Mouse (Mus musculus) ZHBTc4 (cell line): ENCODE measurements around the gene Triobp.

Experiments
- DNase-seq: peaks from one replicate; pipeline ENCODE4 v3.0.0-alpha.2; 2011; ENCODE audit warnings: low read depth, low spot score

Triobp gene

DNA sequence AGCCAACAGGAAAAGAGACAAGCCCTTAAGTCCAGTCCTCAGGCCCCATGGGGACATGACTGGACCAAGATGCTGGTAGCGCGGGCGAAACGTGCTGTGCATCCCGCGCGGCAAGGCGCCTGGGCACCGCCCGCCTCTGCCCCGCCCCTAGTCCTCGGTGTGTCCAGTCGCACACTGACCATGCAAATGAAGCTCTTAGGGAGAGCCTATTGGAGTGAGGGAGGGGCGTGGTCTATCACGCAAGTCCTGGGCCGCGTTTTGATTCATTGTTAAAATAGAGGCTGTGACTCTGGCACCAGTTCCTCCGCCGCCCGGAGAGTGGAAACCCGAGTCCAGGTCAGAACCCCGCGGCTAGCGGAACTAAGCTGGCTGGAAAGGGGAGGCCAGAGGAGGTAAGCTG, at the start of gene Triobp:
TSS of gene Triobp (plus strand) at position 68 of the 400 bp plus-strand sequence.
- DNase-seq, result peak; percentile 77

DNA sequence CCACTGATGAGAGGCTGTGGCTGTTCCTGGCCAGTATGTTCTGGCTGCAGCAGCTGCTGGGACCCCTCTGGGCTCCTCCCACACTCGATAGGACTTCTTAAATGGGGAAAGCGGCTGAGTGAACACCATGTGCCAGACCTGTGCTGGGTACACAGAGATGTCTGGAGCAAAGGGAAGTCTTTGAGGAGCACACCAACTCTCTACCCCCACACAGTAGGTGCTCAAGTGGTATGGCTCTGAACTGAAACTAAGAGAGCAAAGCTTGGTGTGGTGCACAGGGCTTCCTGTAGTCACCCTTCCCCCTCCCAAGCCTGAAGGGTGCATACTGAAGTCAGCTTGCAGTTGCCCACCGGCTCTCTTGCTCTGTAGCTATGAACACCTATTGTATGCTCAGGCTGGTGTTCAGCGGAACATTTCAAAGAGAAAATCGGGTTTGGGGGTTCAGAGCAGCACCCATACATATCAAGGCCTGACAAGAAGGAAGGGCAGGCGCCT, 49.0 kb upstream of the Triobp start:
- DNase-seq, result peak; percentile 75

DNA sequence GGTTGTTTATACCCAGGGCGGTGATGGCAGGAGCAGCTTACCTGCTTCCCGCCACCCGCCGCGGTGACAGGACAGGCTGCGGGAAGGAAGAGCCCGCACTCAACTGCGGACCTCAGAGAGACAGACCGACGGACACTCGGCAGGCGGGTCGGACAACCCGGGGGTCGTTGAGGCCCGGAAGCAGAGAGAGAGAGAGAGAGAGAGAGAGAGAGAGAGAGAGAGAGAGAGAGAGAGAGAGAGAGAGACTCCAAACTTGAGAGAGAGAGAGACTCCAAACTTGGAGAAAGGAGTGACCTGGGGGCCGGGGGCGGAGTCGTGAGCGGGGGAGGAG, 48.1 kb upstream of the Triobp start, which contains the start of gene Gm49510:
TSS of gene Gm49510 (plus strand) at position 259 of the 331 bp plus-strand sequence.
- no peak for DNase-seq

DNA sequence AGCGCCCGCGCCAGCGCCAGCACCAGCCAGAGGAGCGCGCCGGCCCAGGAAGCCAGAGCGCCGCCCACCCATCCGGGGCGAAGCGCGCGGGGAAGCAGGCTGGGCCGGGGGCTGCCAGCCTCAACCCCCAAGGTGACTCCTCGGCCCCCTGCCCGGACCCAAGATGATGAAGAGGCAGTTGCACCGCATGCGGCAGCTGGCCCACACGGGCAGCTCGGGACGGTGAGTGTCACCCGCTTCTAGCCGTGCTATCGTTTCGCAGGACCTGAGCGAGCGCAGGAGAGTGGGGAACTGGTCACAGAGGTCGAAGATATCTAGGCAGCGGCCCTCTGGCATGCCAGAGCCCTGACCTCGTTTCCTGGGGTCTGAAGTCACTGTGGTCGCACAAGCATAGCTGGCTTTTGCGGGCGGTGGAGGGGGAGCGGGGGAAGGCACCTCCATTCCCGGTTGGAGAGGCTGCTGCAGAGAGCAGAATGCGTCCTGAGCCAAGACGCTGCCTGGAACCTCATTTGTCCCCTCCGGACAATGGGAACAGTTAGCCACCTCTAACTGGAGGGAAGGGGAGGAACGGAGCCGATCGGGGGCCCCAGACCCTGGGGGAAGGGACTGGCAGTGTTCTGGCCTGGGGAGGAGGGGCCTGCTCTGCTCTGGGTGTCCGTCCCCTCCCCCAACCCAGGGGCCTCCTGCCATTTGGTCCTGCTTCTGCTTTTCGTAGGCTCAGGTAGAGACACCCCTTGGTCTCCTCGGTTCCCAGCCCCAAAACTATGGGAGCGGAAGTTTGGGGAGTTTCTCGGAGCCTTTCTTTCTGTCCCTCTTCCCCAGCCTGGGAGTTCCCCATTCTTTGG, 47.6 kb upstream of the Triobp start, which contains the start of gene Sh3bp1:
TSS of gene Sh3bp1 (plus strand) at position 29 of the 845 bp plus-strand sequence.
- peak; percentile 84 for DNase-seq

- no peak for DNase-seq
These were observed 46.7 kb upstream of the Triobp start for GRCm38 (mm10) chr15:78900585-78901421.

DNA sequence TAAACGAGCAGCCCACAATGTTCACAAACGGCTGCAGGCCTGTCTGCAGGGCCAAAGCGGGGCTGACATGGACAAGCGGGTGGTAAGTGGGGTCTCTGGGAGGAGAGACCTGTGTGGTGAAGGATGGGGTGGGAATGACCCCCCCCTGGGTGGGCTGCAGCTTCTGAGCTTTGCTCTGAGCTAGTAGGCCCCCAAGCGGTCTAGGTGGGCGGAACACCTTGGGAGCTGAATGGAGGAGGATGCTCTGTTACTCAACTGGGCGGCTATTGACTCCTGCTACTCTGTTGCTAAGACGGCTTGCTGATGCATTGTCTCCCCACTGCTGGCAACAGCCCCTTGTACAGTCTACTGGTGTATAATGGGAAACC, 46.1 kb upstream of the Triobp start:
- DNase-seq, result peak; percentile 57

- DNase-seq, result peak; percentile 85
These were observed 44.3 kb upstream of the Triobp start for GRCm38 (mm10) chr15:78903243-78903642.

DNA sequence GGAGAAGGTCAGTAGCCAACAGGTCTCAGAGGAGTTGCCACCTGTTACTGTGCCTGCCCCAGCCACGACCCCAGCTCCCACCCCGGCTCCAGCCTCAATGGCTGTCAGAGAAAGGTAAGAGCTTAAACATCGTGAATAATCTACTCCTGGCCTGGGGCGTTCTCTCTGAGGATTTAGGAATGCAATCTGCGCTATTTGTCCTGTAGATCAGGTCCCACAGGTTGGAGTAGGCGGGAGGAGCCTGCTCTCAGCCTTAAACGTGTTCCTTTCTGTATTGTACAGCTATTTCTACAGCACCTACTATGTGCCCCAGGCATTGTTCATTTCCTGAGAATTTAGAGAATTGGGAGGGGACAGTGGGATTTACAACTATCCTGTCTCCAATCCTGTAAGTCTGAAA, 39.1 kb upstream of the Triobp start:
- peak; percentile 69 for DNase-seq

DNA sequence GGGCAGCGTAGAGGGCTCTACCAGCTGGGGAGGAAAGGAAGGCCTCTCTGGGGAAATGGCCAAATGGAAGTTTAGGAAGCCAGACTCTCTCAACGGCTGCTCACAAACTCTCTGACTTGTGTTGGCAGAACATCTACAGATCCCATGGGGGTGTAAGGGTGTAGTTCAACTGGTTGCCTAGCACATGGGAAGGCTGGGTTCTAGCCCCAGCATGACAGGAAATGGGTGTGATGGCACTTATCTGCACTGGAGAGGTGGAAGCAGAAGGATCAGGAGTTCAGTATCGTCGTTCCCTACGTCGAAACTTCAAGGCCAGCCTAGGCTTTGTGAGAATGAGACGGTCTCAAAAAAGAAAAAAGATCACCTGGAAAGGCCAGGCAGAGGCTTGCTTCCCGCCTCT, 38.5 kb upstream of the Triobp start:
- no peak for DNase-seq

DNA sequence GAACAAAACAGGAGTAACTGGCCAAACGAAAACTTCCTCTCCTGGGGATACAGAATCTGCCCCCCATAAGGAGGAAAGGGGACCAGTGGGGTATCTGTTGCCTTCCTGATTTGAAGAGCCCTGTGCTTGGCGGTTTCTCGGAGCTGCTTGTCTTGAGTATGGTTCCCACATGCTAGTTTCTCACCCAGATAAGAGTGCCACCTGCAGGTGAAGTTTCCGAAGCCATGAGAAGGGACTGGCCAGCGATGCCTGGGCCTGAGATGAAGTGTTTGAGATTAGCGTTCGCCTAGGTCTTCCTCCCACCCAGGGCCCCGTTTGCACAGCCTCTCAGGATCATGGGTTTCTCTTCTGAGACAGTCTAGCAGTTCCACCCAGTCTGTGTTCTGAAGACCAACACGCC, 35.5 kb upstream of the Triobp start:
- DNase-seq, result peak; percentile 54

DNA sequence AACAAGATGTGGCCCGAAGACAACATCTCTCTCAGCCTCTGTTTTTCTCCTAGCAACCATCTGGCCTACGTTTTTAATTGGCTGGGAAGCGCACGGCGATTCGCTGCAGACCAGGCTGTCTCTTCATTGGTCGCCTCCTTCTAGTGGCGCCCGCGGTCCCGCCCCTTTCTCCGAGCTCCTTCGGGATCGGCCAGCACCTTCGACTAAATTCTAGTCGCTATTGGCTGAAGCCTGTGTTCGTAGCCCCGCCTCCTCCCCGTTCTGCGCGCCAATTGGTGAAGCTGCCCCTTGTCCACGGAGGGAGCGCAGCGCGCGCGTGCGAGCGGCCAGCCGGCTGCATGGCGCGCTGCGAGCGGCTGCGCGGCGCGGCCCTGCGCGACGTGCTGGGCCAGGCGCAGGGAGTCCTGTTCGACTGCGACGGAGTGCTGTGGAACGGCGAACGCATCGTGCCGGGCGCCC, 33.9 kb upstream of the Triobp start, which contains the start of gene Pdxp:
TSS of gene Pdxp (plus strand) at position 288 of the 459 bp plus-strand sequence.
- peak; percentile 99 for DNase-seq

GRCm38 (mm10) chr15:78914091-78914822, 33.3 kb upstream of the Triobp start:
- peak; percentile 75 for DNase-seq

DNA sequence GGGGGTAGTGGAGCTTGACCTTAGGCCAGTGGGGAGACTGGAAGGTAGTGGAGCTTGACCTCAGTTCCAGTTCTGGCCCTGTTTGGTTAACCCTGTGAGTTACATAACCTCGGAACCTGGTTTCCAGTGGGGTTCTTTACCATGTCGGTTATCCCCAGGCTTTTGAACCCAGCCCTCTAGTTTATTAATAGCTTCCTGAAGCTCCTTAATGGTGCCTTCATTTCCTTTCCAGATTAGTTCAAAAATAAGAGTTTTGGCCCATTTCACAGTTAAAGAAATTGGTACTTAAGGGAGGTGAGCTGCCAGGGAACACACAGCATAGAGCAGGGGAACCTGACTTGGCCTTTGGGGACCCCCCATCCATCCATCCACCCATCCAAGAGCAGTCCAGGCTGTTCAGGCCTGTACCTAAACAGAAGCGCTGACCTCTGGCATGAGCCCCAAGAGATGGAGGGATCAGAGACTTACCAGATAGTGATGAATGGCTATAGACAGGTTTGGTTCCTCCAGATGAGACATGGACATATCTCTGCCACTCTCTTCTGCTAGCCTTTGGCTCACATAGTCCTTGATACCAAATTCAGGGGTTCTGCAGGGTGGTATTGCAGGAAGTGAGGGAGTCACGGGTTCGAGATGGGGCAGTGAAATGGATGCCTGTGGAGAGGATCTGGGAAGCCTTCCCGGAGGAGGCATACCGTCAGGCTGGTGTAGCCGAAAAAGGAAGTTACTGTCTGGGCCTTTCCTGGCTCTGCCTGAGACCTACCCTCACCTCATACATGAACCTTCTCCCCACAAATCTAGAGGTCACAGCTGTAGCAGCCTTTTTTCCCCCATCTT, 32.5 kb upstream of the Triobp start:
- no peak for DNase-seq

- DNase-seq, result peak; percentile 91
These were observed 31.9 kb upstream of the Triobp start for GRCm38 (mm10) chr15:78915660-78916017.

- no peak for DNase-seq
These were observed 31.3 kb upstream of the Triobp start for GRCm38 (mm10) chr15:78916052-78916826.

DNA sequence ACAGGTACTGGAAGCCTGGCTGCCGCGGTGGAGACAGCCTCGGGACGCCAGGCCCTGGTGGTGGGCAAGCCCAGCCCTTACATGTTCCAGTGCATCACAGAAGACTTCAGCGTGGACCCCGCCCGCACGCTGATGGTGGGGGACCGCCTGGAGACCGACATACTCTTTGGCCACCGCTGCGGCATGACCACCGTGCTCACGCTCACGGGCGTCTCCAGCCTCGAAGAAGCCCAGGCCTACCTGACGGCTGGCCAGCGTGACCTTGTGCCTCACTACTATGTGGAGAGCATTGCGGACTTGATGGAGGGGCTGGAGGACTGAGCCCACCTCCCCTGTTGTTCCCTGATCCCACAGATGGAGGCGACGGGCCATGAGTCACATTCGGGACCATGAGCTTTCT, 29.4 kb upstream of the Triobp start:
- no peak for DNase-seq

GRCm38 (mm10) chr15:78919914-78920313, 27.6 kb upstream of the Triobp start:
- no peak for DNase-seq

DNA sequence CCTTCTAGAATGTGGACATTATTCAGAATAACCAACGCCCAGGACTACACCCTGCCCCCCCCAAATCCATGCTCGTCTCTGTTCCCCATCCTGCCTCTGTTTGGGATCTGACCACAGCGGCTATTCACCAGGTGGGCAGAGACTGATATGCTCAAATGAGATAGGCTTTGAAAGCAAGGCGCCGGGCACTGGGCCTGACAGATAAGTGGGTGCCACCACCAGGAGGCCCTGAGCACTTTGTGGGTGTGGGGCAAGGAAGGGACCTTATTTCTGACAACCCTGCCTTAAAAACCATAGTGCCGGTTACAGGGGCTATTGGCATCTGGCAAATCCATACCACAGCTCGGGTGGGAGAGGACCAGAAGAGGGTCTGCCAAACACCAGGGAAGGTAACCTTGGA, 24.8 kb upstream of the Triobp start:
- DNase-seq, result no peak

DNA sequence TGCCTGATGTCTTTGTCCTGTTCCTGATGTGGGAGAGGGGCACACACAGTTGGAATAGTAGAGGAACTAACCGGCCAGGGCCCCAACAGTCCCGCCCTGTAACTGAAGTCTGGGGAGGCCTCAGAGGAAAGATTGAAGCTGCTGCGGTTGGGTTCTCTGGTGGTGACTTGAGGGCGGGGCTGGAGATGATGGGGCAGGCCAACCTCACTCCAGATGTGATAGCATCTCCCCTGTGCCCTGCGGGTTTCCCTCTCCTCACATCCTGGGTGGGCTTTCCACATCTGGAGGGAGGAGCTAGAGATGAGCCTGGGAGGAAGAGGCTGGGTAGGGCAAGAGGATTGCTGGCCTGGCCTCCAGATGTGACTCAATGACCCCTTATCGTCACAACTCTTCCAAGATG, 23.9 kb upstream of the Triobp start:
- DNase-seq, result no peak

DNA sequence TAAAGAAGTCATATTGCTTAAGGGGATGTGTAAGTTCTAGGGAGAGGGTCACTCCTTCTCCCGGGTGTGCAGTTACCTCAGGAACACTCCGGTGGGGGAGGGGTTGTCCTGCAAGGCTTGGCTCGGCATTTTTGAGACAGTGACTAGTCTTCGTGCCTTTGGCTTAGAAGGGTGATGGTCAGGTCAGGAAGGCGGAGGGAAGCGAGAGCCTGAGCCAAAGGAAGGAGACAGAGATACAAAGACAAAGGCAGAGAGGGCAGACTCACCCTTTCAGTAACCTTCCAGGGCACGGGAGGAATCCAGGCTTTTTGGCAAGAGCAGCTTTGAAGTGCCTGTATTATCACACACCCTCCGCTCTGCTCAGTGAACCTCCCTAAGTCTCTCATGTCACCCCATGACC, 22.4 kb upstream of the Triobp start:
- no peak for DNase-seq
